Mouse (Mus musculus) kidney, adult 2 months (tissue): ENCODE measurements at regions not wholly inside any gene's neighbourhood (a gene's known extent, or its start where the extent isn't known, plus 50 kb on each side); places are given as distances from the start of the nearest gene placed in this dataset.

Experiments used
- DNase-seq: peaks from one replicate; pipeline ENCODE4 v3.0.0; 2021
- H3K27ac ChIP-seq: fragments of 200-500 bp; 2 replicates; pipeline ENCODE4 v1.5.1; 2012; ENCODE audit warnings: low read depth, low read length, control low read depth, inconsistent platforms; ENCODE audit not compliant: insufficient read depth
- H3K27me3 ChIP-seq: fragments of 200-500 bp; replicated peaks from 2 replicates; pipeline ENCODE4 v1.6.1; 2012; ENCODE audit warnings: mild to moderate bottlenecking, moderate library complexity, low read length, inconsistent platforms; ENCODE audit not compliant: control insufficient read depth, insufficient read depth
- H3K36me3 ChIP-seq: fragments of 200-500 bp; 2 replicates; pipeline ENCODE4 v1.6.1; 2012; ENCODE audit warnings: mild to moderate bottlenecking, moderate library complexity, low read length, inconsistent platforms; ENCODE audit not compliant: control insufficient read depth, insufficient read depth
- H3K4me1 ChIP-seq: fragments of 200-500 bp; 2 replicates; pipeline ENCODE4 v1.6.1; 2011; ENCODE audit warnings: low read length; ENCODE audit not compliant: control insufficient read depth, insufficient read depth
- H3K4me3 ChIP-seq: fragments of 200-500 bp; 2 replicates; pipeline ENCODE4 v1.5.1; 2011; ENCODE audit warnings: mild to moderate bottlenecking, low read depth, low read length, control low read depth; ENCODE audit not compliant: insufficient read depth
- CTCF ChIP-seq: fragments of 200-500 bp; conservative IDR thresholded peaks from 2 replicates; pipeline ENCODE4 v1.5.1; 2011; ENCODE audit warnings: low read depth, mild to moderate bottlenecking, control low read depth, low read length, moderate library complexity, mixed read lengths; ENCODE audit not compliant: insufficient read depth, insufficient read length
- POLR2A ChIP-seq: fragments of 200-500 bp; IDR thresholded peaks from one replicate; pipeline ENCODE4 v1.6.1; 2011; ENCODE audit warnings: low read depth, low read length, control low read depth
- WGBS: fragments of 180-500 bp; shearing (Covaris S2); methylation state at CpG from one replicate; pipeline ENCODE4 v1.1.7; 2018; 5-methylcytosine and 5-hydroxymethylcytosine counted together

DNA sequence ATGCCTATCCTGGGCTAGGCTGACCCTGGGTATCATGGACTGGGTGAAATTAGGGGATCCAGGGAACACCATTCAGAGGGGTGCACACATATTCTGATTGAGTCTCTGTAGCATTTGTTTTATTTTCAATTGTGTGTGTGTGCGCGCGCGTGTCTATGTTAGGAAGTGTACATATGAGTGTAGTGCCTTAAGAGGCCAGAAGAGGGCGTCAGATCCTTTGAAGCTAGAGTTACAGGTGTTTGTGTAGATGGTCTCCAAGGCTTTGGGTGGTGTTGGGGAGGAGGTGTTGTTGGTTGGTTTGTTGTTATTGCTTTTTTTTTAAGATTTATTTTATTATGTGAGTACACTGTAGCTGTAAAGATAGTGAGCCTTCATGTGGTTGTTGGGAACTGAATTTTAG lies 147.4 kb upstream of the Clint1 start:
- WGBS = 70% methylated on average over 5 of the region's 5 CpGs
- no peak for TF ChIP-seq CTCF
- TF ChIP-seq POLR2A = no peak
- no peak overlapping the region for H3K27ac ChIP-seq
- H3K4me1 ChIP-seq = no peaks in the 10 kb centered on the region
- no peak for DNase-seq
- H3K36me3 ChIP-seq = no peaks in the 10 kb centered on the region
- no peak overlapping the region for H3K4me3 ChIP-seq
- no peaks in the 10 kb centered on the region for H3K27me3 ChIP-seq

DNA sequence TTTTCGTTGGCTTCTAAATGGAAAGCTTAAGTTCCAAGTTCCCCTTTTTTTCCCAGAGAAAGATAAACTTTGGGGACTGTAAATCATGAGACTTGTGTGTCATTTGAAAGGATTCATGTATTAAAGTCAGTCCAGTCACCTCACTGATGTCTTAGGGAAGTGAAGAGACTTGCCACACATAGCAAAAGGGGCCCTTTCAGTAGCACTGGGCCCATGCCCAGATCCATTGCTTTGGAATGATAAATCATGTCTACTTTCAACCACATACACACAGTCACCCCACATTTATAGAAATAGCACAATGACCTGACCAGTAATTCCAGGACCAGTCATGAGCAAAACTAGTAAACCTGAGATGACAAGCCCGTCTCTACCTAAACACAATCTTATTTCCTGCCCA lies 133.2 kb upstream of the Clint1 start:
- Histone ChIP-seq H3K4me3 (no peak overlapping the region), H3K4me1 (no peaks in the 10 kb centered on the region), H3K27ac (no peak overlapping the region), H3K27me3 (no peaks in the 10 kb centered on the region; the same call in 1 of the 2 replicates), H3K36me3 (no peaks in the 10 kb centered on the region)
- TF ChIP-seq CTCF (no peak), POLR2A (no peak)
- DNase-seq = no peak
- 25% methylated on average over 2 of the region's 2 CpGs for WGBS

DNA sequence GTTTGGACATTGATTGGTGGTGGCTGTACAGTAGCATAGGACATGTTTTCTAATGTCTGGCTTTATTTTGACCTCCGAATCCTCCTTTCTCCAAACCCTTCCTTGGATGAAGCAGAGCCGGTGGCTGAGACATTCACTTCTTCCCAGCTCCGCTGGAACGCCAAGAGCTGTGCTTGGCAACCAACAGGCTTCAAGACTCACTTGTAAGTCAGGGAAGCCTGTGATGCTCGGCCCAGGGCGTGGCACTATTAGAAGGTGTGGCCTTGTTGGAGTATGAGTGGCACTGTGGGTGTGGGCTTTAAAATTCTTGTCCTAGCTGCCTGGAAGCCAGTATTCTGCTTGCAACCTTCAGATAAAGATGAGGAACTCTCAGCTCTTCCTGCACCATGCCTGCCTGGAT lies 132.0 kb upstream of the Clint1 start:
- Histone ChIP-seq H3K4me3 (no peak overlapping the region), H3K36me3 (no peaks in the 10 kb centered on the region), H3K4me1 (no peaks in the 10 kb centered on the region), H3K27me3 (no peaks in the 10 kb centered on the region; the same call in 1 of the 2 replicates), H3K27ac (no peak overlapping the region)
- no peak for TF ChIP-seq CTCF
- no peak for TF ChIP-seq POLR2A
- 91% methylated on average over 6 of the region's 6 CpGs for WGBS
- DNase-seq = no peak

DNA sequence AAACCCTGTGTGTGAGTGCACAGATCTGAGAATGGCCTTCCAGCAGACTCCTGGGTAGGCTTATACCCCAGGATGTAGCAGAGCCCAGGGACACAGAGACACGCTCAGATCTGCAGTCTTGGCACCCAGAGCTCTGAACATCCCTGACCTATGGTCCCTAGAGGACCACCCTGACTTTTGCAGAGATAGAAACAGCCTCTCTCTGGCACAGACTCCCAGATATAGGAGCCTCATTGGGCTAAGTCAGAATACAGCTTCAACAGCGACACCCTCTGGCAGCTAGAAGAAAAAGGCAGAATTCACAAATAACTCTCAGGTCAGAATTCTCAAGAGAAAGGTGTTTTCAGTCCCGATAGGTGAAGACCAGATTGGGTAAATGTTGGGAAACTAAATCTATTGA lies 115.3 kb upstream of the Clint1 start:
- no peak for DNase-seq
- 43% methylated on average over 3 of the region's 3 CpGs for WGBS
- H3K27ac ChIP-seq = no peak overlapping the region
- no peak overlapping the region for H3K4me3 ChIP-seq
- TF ChIP-seq POLR2A (no peak), CTCF (0 out of 2 replicates have a peak, but pooled peaks have one; percentile 15)
- no peaks in the 10 kb centered on the region; the same call in 1 of the 2 replicates for H3K27me3 ChIP-seq
- no peaks in the 10 kb centered on the region for H3K36me3 ChIP-seq
- H3K4me1 ChIP-seq = no peaks in the 10 kb centered on the region

DNA sequence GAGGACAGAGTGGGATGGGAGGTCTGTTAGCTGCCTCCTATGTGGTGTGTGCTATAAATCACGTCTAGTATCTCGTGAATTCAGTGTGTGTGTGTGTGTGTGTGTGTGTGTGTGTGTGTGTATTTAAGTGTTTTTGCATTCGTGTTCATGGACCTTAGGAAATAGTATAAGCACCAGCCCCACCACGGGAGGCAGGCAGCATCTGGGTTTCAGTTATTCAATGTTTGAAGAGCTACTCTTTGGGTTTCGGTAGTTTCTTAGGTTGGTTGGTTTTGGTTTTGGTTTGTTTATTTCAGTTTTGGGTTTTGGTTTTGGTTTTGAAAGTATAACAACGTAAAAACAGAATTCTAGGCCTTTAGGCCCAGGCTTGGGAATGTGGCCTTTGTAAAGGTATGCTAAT lies 113.5 kb upstream of the Clint1 start:
- Histone ChIP-seq H3K4me1 (no peaks in the 10 kb centered on the region), H3K27ac (no peak overlapping the region), H3K4me3 (no peak overlapping the region), H3K36me3 (no peaks in the 10 kb centered on the region), H3K27me3 (no peaks in the 10 kb centered on the region; the same call in 1 of the 2 replicates)
- no peak for DNase-seq
- 72% methylated on average over 6 of the region's 6 CpGs for WGBS
- no peak for TF ChIP-seq POLR2A
- TF ChIP-seq CTCF = no peak

DNA sequence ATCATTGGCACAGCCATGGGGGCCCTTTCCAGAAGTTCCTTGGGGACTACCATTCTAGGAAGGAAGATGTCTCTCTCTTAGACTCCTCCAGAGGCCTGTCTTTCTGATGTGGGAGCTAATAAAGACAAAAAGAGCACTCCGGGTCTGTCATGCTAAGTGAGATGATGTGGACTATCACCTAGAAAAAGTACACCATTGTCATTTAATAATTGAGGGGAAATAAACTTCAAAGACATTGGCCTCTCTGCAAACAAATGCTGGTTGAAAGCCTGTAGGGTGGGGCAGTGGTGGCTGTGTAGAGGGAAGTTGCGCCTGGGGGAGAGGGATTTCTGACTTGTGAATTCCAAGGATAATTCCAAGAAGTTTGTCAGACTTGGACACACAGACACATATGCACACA lies 105.9 kb upstream of the Clint1 start:
- Histone ChIP-seq H3K27ac (no peak overlapping the region), H3K36me3 (no peaks in the 10 kb centered on the region), H3K4me1 (no peaks in the 10 kb centered on the region), H3K27me3 (no peaks in the 10 kb centered on the region), H3K4me3 (no peak overlapping the region)
- no peak for TF ChIP-seq POLR2A
- TF ChIP-seq CTCF = no peak
- DNase-seq = no peak
- WGBS = 74% methylated on average over 2 of the region's 2 CpGs

DNA sequence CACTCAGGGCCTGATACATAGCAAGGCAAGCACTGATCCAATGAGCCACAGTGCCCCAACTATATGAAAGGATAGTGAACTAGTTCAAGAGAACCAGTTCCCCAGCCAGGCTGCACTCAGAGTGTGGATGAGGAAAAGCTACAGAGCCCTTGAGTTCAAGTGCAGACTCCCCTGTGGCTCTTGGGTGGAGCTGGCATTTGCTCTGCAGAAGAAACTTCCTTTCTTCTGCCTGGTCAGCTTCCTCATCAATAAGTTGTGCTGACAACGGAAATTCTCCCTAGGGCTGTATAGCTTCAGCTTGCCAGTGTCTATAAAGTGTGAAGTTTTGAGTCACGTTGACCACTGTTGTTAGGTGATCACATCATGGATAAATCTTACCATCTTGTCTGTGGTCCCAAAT lies 101.6 kb upstream of the Clint1 start:
- 70% methylated on average over 2 of the region's 2 CpGs for WGBS
- Histone ChIP-seq H3K36me3 (no peaks in the 10 kb centered on the region), H3K4me3 (no peak overlapping the region), H3K27me3 (no peaks in the 10 kb centered on the region), H3K4me1 (no peaks in the 10 kb centered on the region), H3K27ac (no peak overlapping the region)
- TF ChIP-seq POLR2A = no peak
- TF ChIP-seq CTCF = no peak
- DNase-seq = no peak

DNA sequence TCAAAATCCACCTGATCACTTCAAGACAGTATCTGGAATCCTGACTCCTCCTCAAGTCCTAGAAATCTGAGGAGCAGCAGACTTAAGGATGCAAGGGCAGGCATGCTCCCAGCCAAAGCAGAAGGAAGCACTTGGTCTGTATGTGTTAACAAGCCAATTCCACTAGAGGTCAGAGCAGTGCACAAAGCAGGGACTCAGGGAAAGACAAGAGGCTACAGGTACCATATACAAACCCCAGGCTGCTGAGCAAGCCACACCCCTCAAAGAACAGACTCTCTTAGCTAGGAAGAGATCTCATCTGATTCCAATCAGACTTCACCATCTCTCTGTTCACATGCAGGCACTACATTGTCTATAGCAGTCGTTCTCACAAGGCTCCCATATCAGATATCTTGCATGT lies 99.6 kb upstream of the Clint1 start:
- Histone ChIP-seq H3K4me3 (no peak overlapping the region), H3K4me1 (no peaks in the 10 kb centered on the region), H3K27me3 (no peaks in the 10 kb centered on the region), H3K27ac (no peak overlapping the region), H3K36me3 (no peaks in the 10 kb centered on the region)
- 60% methylated on average over 1 of the region's 1 CpGs for WGBS
- peak; percentile 67 for DNase-seq
- TF ChIP-seq POLR2A = no peak
- peak; percentile 73 for TF ChIP-seq CTCF
